Mouse (Mus musculus) retina, embryonic 14.5 days (tissue): Measurements from ENCODE around the gene Ccdc171.
"Not testable (repeated sequence)": the region's sequence is repeated elsewhere in the genome, so short reads cannot be mapped to it uniquely, and the experiment has no call there.

ENCODE experiments used
- DNase-seq: peaks from one replicate; pipeline ENCODE4 v3.0.0-alpha.2; 2015; ENCODE audit warnings: low spot score

The Ccdc171 gene

DNA sequence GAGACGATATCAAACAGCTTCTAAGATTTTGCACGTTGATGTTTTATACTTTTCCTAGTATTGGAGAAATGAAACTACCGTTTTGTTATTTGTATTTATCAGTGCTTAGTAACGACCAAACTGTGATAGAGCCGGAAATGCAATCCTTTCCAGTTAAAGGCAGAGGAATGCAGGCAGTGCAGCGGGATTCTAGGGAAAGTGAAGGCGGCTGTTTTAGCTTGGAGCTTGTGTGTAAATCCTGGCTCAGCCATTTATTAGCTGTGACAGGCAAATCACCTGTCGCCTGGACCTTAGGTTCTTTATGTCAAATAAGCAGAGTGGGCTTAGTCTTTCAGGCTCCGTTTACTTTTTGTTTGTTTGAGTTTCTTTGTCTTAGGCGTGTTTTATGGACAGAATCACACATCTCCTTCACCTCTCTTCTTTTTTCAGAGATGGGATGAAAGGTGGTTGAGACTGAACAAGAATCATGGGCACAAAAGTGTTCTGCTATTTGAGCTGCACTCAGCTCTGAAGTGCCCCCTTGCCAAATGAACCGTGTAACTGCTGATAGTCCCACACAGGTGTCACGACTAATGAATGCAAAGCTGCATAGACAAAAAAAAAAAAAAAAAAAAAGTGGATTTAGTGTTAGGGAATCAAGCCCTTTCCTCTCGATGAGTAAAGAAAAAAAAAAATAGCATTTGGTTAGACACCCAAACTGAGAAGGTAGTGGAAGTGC, 1.1 kb downstream of the Ccdc171 start:
- DNase-seq, result peak; percentile 32

DNA sequence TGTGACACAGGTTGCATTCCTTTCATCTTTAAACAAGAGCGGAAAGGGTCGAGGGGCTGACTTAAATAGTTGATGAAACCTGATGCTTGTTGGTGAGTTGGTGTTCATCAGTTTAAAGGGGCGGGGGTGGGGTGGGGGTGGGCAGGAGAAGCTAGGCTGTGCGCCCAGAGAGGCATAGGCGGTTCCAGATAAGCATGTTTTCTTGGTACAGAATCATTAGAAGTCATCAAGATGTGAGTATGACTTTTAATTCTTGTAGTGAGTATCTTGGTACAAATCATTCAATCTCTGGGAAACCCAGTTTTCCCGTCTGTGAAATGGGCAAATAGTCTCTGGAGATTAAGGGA, 1.6 kb downstream of the Ccdc171 start:
- DNase-seq, result no peak

DNA sequence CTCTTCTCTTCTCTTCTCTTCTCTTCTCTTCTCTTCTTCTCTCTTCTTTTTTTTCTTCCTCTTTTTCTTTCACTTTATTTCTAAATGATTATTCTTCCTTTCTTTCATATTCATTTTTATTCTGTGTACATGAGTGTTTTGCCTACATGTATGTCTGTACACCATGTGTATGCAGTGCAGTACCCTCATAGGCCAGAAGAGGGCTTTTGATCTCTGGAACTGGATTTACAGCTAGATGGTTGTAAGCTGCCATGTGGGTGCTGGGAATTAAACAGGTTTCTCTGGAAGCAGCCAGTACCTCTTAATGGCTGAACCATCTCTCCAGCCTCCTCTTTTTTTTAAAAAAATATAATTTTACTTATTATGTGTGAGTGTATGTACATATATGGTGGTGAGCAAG, 2.6 kb downstream of the Ccdc171 start:
- DNase-seq, result peak; percentile 54

DNA sequence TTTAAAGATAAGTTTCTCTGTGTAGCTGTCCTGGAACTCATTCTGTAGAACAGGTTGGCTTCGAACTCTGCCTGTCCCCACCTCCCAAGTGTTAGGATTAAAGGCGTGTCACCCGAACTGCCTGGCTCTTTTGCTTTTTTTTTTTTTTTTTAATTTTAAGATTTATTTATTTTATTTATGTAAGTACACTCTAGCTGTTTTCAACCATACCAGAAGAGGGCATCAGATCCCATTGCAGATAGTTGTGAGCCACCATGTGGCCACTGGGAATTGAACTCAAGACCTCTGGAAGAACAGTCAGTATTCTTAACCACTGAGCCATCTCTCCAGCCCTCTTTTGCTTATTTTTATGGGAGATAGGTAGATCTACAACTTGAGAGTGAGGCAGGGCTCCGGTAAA, 4.7 kb downstream of the Ccdc171 start:
- not testable (repeated sequence) for DNase-seq

DNA sequence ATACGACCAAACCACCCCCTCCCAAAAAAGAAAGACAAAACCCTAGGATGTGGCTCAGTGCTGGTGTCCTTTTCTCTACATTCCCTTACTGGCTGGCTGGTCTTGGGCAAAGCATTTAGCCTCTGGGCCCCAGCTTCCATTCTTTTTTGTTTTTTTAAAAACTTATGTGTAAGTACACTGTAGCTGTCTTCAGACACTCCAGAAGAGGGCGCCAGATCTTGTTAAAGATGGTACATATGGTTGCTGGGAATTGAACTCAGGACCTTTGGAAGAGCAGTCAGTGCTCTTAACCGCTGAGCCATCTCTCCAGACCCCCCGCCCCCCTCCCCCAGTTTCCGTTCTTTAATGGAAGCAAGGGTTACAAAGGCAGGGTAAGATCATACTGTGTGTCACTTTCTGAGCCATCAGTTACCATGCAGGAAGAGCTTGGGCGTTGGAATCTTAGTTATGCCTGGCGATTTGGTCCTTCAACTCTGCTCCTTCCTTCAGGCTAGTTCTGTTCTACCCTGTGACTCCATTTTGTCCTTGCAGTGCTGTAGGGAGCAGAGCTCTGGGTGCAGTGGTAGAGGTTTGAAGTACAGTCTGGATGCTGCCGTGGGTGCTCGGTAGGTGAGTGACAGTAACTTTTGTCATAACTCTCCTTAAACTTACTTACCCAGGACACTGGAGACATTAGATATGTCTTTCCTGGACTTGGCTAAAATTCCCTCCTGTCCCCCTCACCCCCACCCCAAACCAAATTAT, 8.0 kb downstream of the Ccdc171 start:
- no peak for DNase-seq

DNA sequence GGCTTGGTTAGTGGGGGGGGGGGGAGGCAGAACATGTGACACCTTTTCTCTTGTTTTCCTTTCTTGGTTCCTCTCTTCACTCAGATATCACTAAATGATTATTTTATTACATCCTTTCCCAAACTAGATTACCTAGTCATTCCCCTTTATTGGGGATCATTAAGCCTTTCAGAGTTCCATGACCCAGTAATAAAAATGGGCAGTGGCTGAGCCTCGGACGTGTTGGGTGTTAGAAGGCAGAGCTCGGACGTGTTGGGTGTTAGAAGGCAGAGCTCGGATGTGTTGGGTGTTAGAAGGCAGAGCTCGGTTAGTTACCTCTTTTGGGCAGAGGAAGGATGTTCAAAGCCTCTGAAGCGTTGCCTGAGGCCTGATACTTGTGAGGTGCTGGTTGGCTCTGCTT, 8.7 kb downstream of the Ccdc171 start:
- no peak for DNase-seq

DNA sequence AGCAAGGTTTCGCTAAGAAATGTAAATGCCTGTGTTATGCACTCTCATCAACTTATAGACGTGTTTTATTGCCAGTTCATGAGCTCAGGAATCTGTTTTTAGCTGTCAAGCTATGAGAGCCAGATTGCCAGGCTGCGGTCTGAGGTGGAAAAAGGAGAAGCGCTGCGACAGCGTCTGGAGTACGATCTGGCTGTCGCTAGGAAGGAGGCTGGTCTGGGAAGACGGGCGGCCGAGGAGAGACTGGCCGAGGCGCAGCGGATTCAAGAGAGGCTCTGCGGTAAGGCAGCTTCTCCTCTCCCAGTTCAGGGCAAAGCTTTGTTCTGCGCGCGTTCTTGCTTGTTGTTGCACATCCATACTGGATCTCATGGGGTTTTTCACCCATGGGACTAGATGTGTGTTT, 24.2 kb downstream of the Ccdc171 start:
- DNase-seq, result no peak

DNA sequence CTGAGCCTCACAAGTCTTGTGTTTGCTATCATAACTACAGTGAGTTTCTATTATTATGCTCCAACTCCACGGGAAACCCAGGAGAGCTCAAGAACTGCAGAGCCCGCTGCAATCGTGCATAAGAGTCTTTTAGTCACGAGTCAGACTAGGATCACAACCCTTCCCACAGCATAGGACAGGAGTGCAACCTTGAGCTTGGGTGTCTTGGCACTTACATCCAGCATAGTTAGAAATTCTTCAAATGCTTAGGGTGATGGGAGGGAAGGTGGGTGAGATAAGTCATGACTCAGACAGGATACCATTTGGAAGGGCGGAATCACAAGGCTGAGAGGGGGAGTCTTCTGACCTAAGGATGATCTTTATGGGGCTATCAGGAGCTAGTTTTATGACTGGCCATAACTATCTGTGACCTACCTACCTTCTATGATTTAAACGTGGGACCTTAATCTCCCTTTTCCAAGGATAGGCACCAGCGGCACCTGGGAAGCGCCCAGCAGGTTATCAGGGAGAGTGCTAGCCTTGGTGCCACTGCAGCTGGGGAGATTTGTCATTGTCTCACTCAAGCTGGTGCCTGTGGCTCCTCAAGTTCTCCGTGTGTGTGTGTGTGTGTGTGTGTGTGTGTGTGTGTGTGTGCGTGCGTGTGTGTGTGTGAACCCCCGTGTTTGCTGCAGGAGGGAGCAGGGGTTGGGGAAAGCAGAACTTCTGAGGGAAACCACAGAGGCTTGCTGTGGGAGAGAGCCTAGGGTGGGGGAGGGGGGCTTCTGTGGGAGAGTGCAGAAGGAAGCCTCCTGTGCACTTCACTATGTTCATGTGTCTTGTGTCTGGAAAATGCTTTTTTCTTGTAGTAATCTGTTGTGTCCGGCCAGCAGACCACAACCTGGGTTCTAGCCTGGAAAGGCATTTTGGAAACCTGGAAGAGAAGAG, 42.1 kb downstream of the Ccdc171 start:
- peak; percentile 20 for DNase-seq

DNA sequence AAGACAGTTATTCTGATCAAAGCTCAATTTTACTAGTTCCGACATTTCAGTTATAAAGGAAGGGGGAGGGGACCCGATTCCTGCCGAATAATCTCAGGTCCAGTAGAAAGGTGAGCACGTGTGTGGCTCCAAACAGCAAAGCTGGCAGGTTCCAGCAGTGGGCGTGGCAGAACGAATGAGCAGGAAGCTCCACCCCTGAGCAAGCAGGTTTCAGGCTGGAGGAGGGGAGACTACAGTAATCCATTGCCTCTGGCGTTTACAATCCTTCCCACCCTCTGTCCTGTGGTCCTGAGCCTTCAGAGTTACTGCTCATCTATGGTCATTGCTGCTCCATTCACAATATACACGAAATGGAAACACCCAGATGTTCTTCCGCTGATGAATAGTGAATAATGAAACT, 42.8 kb downstream of the Ccdc171 start:
- not testable (repeated sequence) for DNase-seq

DNA sequence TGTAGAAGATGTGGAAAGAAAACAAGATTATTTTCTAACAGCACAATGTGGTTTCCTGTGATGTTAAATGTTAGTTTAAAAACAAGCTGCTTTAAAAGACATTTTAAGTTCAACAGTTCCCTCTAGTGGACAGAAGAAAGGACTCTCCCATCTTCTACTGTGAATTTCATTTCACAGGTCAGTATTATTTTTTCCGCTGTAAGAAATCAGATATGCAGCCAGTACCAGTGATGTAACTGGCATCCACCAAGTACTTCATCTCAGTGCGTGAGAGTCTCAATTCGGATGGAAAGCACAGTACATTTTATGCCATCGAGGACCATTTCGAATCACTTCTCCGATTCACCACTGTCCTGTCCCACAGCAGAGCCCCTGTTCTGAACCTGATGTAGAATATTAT, 45.2 kb downstream of the Ccdc171 start:
- DNase-seq, result peak; percentile 80

DNA sequence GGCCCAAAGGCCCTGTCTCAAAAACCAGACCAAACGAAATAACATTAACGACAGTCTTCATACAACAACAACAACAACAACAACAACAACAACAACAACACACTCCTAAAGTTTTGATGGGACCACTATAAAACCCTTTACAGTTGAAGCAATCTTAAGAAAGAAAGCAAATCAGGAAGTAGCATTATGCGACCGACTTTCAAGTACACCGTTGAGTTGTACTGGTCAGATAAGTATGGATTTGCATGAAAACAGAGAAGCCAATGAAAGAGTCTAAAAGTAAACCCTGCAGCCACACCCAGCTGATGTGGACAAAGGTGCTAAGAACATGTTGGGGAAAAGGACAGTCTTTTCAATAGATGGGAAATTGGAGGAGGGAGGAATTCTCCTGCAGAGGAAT, 45.7 kb downstream of the Ccdc171 start:
- no peak for DNase-seq

DNA sequence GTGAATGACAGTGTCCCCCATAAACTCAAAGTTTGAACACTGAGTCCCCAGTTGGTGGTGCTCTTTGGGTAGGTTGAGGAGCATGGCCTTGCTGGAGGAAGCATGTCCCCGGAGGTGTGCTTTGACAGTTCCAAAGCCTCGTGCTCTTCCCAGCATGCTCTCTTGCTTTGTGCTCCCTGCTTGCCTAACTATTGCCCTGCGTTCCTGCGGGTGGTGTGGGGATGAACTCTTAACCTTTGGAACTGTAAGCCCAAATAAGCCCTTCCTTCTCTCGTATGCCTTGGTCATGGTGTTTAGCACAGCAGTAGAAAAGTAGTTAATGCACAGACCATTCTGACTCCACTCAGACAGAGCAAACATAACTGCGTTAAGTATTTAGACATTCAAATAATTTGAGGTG, 47.2 kb downstream of the Ccdc171 start:
- DNase-seq, result no peak

DNA sequence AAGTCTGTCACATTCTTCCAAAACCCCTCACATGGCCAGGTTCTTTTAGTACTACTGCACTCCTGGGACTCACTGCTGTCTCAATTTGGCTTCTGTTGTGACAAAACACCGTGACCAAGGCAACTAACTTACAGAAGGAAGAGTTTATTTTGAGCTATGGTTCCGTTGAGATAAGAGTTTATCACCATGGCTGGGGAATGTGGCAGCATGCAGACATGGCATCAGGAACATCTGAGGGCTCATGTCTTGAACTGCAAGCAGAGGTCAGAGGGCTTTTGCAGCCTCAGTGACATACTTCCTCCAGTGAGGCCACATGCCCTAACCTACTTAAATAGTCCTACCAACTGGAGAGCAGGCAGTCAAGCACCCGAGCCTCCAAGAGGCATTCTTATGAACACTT, 51.0 kb downstream of the Ccdc171 start:
- no peak for DNase-seq

DNA sequence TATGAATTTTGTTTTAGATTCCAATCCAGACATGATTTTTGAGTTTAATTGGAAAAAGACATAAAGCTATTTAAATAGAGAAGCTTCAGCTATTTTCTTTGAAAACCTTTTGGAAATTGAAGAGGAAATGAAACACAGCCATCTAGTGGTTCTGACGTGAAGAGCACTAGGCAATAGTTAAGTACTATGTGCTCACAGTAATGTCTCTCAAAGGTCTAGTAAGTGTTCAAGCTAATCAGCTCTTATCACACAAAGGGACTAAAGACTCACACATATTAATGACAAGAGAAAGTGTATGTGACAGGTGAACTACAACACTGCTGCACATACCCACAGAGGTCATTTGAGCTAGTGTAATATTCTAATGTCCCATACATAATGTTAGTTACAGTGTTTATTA, 54.8 kb downstream of the Ccdc171 start:
- peak; percentile 44 for DNase-seq

DNA sequence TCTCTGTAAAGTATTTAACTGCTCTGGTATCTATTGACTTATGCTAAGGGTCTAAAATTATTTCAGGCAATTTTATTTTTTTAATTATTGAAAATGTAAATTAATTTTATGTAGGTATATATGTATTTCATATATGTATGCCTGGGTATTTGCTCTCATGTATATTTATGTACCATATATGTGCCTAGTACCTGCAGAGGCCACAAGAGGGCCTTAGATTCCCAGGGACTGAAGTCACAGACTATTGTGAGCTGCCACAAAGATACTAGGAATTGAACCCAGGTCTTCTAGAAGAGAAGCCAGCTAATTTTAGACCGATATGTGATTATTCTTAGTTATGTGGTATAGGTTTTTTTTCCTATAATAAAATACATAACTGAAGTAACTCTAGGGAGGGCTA, 62.2 kb downstream of the Ccdc171 start:
- no peak for DNase-seq

DNA sequence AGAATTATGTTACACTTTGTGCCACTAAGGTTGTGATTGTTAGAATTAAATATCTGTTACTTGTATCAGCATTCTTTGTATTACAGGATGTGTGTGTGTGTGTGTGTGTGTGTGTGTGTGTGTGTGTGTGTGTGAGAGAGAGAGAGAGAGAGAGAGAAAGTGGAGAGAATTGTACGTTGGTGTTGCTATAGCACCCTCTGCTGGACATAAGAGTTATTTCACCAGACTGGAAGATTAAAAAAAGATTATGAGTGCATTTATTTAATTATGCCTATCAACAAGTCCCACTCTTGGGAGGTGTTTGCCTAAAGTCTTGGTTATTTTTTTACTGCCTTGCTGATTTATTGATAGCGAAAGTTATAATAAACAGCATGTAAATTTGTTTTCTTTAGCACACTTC, 71.1 kb downstream of the Ccdc171 start:
- DNase-seq, result peak; percentile 74

DNA sequence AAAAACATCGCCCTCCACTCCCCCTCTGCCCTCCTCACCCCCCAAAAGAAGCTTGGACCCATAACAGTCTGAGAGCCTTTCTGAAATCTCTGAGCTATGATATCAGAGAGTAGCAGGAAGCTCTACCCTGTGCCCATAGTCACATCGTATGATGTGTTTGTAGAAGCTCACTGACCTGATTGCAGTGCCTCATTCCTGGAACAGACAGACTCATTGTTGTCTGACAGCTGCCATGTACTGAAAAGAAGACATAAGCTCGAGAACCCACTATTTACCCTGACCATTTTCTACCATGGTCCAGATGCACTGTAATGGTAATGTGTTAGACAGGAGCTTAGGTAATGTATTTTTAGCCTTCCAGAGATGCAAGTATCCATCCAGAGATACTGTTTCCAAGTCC, 85.8 kb downstream of the Ccdc171 start:
- no peak for DNase-seq

DNA sequence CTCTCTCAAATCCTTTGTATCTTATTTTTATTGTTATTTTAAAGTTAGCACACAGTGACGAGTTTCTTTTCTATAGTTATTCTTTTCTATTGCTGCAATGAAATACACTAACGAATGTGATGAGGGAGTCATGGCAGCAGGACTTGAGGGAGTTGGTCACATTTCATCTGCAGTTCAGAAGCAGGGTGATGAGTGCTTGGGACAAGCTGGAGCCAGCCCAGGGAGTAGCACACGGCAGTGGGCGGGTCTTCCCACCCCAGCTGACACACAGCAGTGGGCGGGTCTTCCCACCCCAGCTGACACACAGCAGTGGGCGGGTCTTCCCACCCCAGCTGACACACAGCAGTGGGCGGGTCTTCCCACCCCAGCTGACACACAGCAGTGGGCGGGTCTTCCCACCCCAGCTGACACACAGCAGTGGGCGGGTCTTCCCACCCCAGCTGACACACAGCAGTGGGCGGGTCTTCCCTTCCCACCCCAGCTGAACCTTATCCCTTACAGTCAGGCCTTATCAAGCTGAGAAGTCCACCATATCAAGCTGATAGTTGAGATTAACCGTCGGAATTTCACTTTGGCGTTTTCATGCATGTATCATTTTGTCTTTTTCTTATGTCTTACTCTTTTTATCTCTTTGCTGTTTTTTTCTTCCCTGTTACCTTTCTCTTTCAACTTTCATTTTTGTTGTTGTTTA, 97.8 kb downstream of the Ccdc171 start:
- DNase-seq, result not testable (repeated sequence)

DNA sequence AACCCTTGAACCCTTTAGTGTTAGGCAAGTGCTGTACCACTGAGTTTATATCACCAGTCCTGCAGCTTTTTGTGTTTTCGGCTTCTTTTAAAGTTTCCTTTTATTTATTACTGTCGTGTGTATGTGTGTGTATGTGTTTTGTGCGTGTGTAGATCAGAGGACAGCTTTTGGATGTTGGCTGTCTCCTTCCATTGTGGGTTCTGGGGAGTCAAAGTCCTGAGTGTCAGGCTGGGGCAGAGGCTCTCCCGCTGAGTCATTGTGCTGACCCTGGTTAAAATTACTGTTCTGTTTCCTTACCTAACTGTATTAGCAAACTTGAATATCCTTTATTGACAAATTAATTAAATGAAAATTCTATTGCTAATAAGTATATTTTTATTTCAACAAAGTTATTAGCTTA, 98.4 kb downstream of the Ccdc171 start:
- no peak for DNase-seq

DNA sequence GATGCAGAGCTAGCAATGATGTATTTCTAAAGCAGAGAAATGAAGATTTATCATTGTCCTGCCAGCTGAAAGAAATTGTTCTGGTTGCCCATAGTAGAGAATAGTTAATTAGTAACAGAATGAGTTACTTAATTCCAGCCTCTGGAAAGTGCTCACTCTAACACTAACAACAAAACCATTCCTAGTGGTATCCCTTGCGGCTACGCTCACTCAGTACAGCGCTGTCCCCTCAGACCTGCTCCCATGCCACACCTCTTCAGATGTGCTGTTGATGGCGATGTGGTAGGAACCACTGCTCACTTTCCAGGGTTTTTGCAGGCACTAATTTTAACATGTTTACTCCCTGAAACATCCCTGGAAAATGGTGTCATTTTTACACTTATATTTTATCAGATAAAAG, 126.1 kb downstream of the Ccdc171 start:
- no peak for DNase-seq

DNA sequence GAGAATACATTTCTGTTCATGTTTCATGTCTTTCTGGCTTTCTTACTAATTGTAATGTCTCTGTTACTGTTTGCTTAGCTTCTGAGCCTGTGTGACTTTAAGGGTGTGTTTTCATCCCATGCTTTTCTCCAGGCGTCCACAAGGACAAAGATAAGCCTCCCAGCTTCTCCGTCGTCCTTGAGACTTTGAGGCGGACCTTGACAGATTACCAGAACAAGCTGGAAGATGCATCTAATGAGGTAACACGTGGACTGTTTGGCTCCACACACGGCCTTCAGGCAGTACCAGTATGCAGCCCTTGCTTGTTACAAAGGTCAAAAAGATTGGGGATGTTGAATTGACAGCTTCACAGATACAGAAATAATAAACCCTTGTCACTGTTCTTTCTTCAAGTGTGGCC, 130.1 kb downstream of the Ccdc171 start:
- DNase-seq, result peak; percentile 40

DNA sequence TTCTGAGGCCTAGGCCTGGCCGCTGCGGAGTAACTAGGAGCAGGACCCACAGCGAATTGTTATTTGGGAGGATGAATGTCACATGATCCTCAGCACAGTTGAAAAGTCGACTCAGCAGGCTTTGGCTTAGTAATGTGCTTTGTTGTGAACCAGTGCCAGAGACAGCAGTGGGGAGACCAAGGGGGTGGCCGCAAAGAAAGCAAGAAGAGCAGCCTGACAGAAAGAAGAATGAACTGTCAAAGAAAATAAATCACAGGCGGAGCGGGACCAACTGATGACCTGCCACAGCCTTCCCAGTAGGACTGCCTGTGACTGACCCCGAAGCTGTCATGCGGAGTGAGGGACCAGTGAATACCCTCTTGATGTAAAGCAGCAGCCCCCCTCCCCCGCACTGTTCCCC, 131.2 kb downstream of the Ccdc171 start:
- DNase-seq, result peak; percentile 74
